Mouse (Mus musculus): Measurements from ENCODE around the gene Epb41l3.

- TF ChIP-seq CTCF (IDR thresholded peaks at IDR 0.05; ENCODE audit: borderline replicate concordance, control insufficient read depth, extremely low read depth, insufficient read depth, low read length, poor library complexity): no peak
- TF ChIP-seq POLR2A (IDR thresholded peaks at IDR 0.05; ENCODE audit: control insufficient read depth, extremely low read depth, insufficient read depth, low read length, poor library complexity): no peak
These were observed 245.0 kb downstream of the Epb41l3 start for GRCm38 (mm10) chr17:69320496-69320895.
